Mouse (Mus musculus): ENCODE results near the gene Wfikkn1. TPM values are rescaled to one million over a fixed set of nuclear protein-coding genes. Genes with fewer than 3 reads are reported as not detected.

The Wfikkn1 gene
- polyA plus RNA-seq (2015; fragmentation: Nextera tagmentation; extraction: Ambion mirVana), result 0.23 and 0.38 TPM in 2 replicates

- Histone ChIP-seq H3K4me3 (no peak within 1 kb of the TSS), H3K9me3 (no peaks in the 10 kb centered on the region), H3K4me2 (no peak within 1 kb of the TSS), H3K4me1 (peaks cover 29% of the 10 kb centered on the region), H3K9ac (no peak within 1 kb of the TSS), H3K27ac (replicated peaks) (0 out of 2 replicates have a peak within 1 kb of the TSS, but pooled peaks have one; percentile 22), H3K36me3 (peaks cover 60% of the 10 kb centered on the region), H3K27me3 (replicated peaks) (no peaks in the 10 kb centered on the region)
- ATAC-seq (ENCODE audit: extremely low read depth, insufficient number of reproducible peaks, low FRiP score, low TSS enrichment), result no peak
- 53% methylated on average over 5 of the region's 5 CpGs for whole genome bisulfite sequencing
Observed at GRCm38 (mm10) chr17:25880196-25880910, at the start of gene Wfikkn1. Wfikkn1 (minus strand) TSS chr17:25880858.

GRCm38 (mm10) chr17:25925348-25925747, 44.7 kb upstream of the Wfikkn1 start:
- no peak for ATAC-seq (ENCODE audit: extremely low read depth, insufficient number of reproducible peaks, low FRiP score, low TSS enrichment)
- Histone ChIP-seq H3K4me3 (no peak overlapping the region), H3K9me3 (no peaks in the 10 kb centered on the region), H3K9ac (no peak overlapping the region), H3K27ac (replicated peaks) (no peak overlapping the region), H3K27me3 (replicated peaks) (no peaks in the 10 kb centered on the region), H3K4me1 (peaks cover 8% of the 10 kb centered on the region), H3K4me2 (no peak overlapping the region), H3K36me3 (peaks cover 52% of the 10 kb centered on the region)
- 73% methylated on average over 2 of the region's 2 CpGs for WGBS

- ATAC-seq (ENCODE audit: extremely low read depth, insufficient number of reproducible peaks, low FRiP score, low TSS enrichment), result no peak
- H3K4me2 ChIP-seq, result no peak overlapping the region
- H3K9me3 ChIP-seq, result no peaks in the 10 kb centered on the region
- no peaks in the 10 kb centered on the region for H3K27me3 ChIP-seq (replicated peaks)
- 78% methylated on average over 5 of the region's 5 CpGs for WGBS
- H3K27ac ChIP-seq (replicated peaks), result no peak overlapping the region
- H3K9ac ChIP-seq, result no peak overlapping the region
- H3K4me3 ChIP-seq, result no peak overlapping the region
- H3K36me3 ChIP-seq, result peaks cover 31% of the 10 kb centered on the region
- peaks cover 27% of the 10 kb centered on the region for H3K4me1 ChIP-seq
Observed at GRCm38 (mm10) chr17:25922120-25922519, 41.5 kb upstream of the Wfikkn1 start.

- ATAC-seq (ENCODE audit: extremely low read depth, insufficient number of reproducible peaks, low FRiP score, low TSS enrichment), result peak; percentile 90
- H3K36me3 ChIP-seq, result peaks cover 18% of the 10 kb centered on the region
- peak overlapping the region; percentile 98 for H3K4me3 ChIP-seq
- H3K9ac ChIP-seq, result peak overlapping the region; percentile 94
- WGBS, result under 1% methylated on average over 39 of the region's 40 CpGs
- no peaks in the 10 kb centered on the region for H3K9me3 ChIP-seq
- H3K4me1 ChIP-seq, result peaks cover 34% of the 10 kb centered on the region
- no peaks in the 10 kb centered on the region for H3K27me3 ChIP-seq (replicated peaks)
- peak overlapping the region; percentile 98 for H3K4me2 ChIP-seq
- H3K27ac ChIP-seq (replicated peaks), result peak overlapping the region; percentile 97
Observed at GRCm38 (mm10) chr17:25919786-25920642, 39.4 kb upstream of the Wfikkn1 start.

GRCm38 (mm10) chr17:25919144-25919785, 38.6 kb upstream of the Wfikkn1 start, which contains the start of gene Rab40c:
Rab40c (minus strand) TSS chr17:25919727.
- Histone ChIP-seq H3K4me3 (peak within 1 kb of the TSS; percentile 98), H3K9me3 (no peaks in the 10 kb centered on the region), H3K4me2 (peak within 1 kb of the TSS; percentile 98), H3K9ac (peak within 1 kb of the TSS; percentile 94), H3K36me3 (peaks cover 20% of the 10 kb centered on the region), H3K27ac (replicated peaks) (peak within 1 kb of the TSS; percentile 97), H3K27me3 (replicated peaks) (no peaks in the 10 kb centered on the region), H3K4me1 (peaks cover 42% of the 10 kb centered on the region)
- WGBS, result under 1% methylated on average over 69 of the region's 78 CpGs
- 0 out of 2 replicates have a peak, but pooled peaks have one; percentile 0 for ATAC-seq (ENCODE audit: extremely low read depth, insufficient number of reproducible peaks, low FRiP score, low TSS enrichment)

GRCm38 (mm10) chr17:25918037-25918750, 37.5 kb upstream of the Wfikkn1 start:
- 66% methylated on average over 9 of the region's 9 CpGs for WGBS
- ATAC-seq (ENCODE audit: extremely low read depth, insufficient number of reproducible peaks, low FRiP score, low TSS enrichment), result no peak
- H3K4me1 ChIP-seq, result peaks cover 52% of the 10 kb centered on the region
- H3K9me3 ChIP-seq, result no peaks in the 10 kb centered on the region
- no peaks in the 10 kb centered on the region for H3K27me3 ChIP-seq (replicated peaks)
- H3K9ac ChIP-seq, result peak overlapping the region; percentile 94
- peak overlapping the region; percentile 98 for H3K4me3 ChIP-seq
- H3K36me3 ChIP-seq, result peaks cover 20% of the 10 kb centered on the region
- H3K27ac ChIP-seq (replicated peaks), result no peak overlapping the region
- H3K4me2 ChIP-seq, result peak overlapping the region; percentile 98

GRCm38 (mm10) chr17:25916931-25917647, 36.4 kb upstream of the Wfikkn1 start:
- peaks cover 56% of the 10 kb centered on the region for H3K4me1 ChIP-seq
- H3K27ac ChIP-seq (replicated peaks), result no peak overlapping the region
- H3K36me3 ChIP-seq, result peaks cover 20% of the 10 kb centered on the region
- no peak overlapping the region for H3K4me3 ChIP-seq
- H3K27me3 ChIP-seq (replicated peaks), result no peaks in the 10 kb centered on the region
- H3K9me3 ChIP-seq, result no peaks in the 10 kb centered on the region
- WGBS, result 75% methylated on average over 8 of the region's 8 CpGs
- no peak overlapping the region for H3K4me2 ChIP-seq
- H3K9ac ChIP-seq, result peak overlapping the region; percentile 94; the same call in 1 of the 2 replicates
- no peak for ATAC-seq (ENCODE audit: extremely low read depth, insufficient number of reproducible peaks, low FRiP score, low TSS enrichment)

GRCm38 (mm10) chr17:25914295-25914694, 33.6 kb upstream of the Wfikkn1 start:
- WGBS, result 55% methylated on average over 4 of the region's 4 CpGs
- Histone ChIP-seq H3K36me3 (peaks cover 20% of the 10 kb centered on the region), H3K9me3 (no peaks in the 10 kb centered on the region), H3K9ac (peak overlapping the region; percentile 24; the same call in 1 of the 2 replicates), H3K27ac (replicated peaks) (peak overlapping the region; percentile 70), H3K4me1 (peaks cover 49% of the 10 kb centered on the region), H3K4me3 (no peak overlapping the region), H3K27me3 (replicated peaks) (no peaks in the 10 kb centered on the region), H3K4me2 (peak overlapping the region; percentile 35; the same call in 1 of the 2 replicates)
- ATAC-seq (ENCODE audit: extremely low read depth, insufficient number of reproducible peaks, low FRiP score, low TSS enrichment), result no peak

- Histone ChIP-seq H3K27ac (replicated peaks) (peak overlapping the region; percentile 70), H3K9me3 (no peaks in the 10 kb centered on the region), H3K27me3 (replicated peaks) (no peaks in the 10 kb centered on the region), H3K36me3 (peaks cover 20% of the 10 kb centered on the region), H3K4me2 (peak overlapping the region; percentile 35), H3K4me3 (no peak overlapping the region), H3K4me1 (peaks cover 48% of the 10 kb centered on the region), H3K9ac (peak overlapping the region; percentile 24)
- 30% methylated on average over 1 of the region's 1 CpGs for WGBS
- no peak for ATAC-seq (ENCODE audit: extremely low read depth, insufficient number of reproducible peaks, low FRiP score, low TSS enrichment)
Observed at GRCm38 (mm10) chr17:25913877-25914275, 33.2 kb upstream of the Wfikkn1 start.

GRCm38 (mm10) chr17:25913186-25913876, 32.7 kb upstream of the Wfikkn1 start:
- Histone ChIP-seq H3K27ac (replicated peaks) (peak overlapping the region; percentile 70), H3K4me1 (peaks cover 43% of the 10 kb centered on the region), H3K9ac (peak overlapping the region; percentile 24), H3K9me3 (no peaks in the 10 kb centered on the region), H3K27me3 (replicated peaks) (no peaks in the 10 kb centered on the region), H3K4me3 (no peak overlapping the region), H3K4me2 (peak overlapping the region; percentile 35), H3K36me3 (peaks cover 20% of the 10 kb centered on the region)
- WGBS, result 62% methylated on average over 14 of the region's 14 CpGs
- ATAC-seq (ENCODE audit: extremely low read depth, insufficient number of reproducible peaks, low FRiP score, low TSS enrichment), result no peak

Data from heart, embryonic 13.5 days (tissue).